Mouse (Mus musculus) embryonic facial prominence, embryonic 14.5 days (tissue): ENCODE data around the gene Ube4b. TPM values are rescaled to one million over a fixed set of nuclear protein-coding genes. Genes with fewer than 3 reads are reported as not detected.

ENCODE experiments used
- ATAC-seq: fragments of 200-750 bp; cut with Nextera tagmentation; 2 replicates; pipeline ENCODE4 v1.8.0; 2017; ENCODE audit warnings: low read depth, moderate number of reproducible peaks, moderate TSS enrichment
- DNase-seq: peaks from one replicate; pipeline ENCODE4 v3.0.0-alpha.2; 2015; ENCODE audit warnings: low spot score
- H3K27ac ChIP-seq: fragments of 300-500 bp; sonication (generic); replicated peaks from 2 replicates; pipeline ENCODE4 v1.5.1; 2014; ENCODE audit warnings: low read depth, mild to moderate bottlenecking, low read length, moderate library complexity
- H3K27me3 ChIP-seq: fragments of 300-500 bp; sonication (generic); replicated peaks from 2 replicates; pipeline ENCODE4 v1.6.1; 2014; ENCODE audit warnings: low read length; ENCODE audit not compliant: control insufficient read depth, insufficient read depth
- H3K36me3 ChIP-seq: fragments of 300-500 bp; sonication (generic); 2 replicates; pipeline ENCODE4 v1.6.1; 2014; ENCODE audit warnings: low read length, mixed read lengths; ENCODE audit not compliant: control insufficient read depth, insufficient read depth
- H3K4me1 ChIP-seq: fragments of 300-500 bp; sonication (generic); 2 replicates; pipeline ENCODE4 v1.6.1; 2014; ENCODE audit warnings: antibody characterized with exemption, low read length; ENCODE audit not compliant: control insufficient read depth, insufficient read depth
- H3K4me2 ChIP-seq: fragments of 300-500 bp; sonication (generic); 2 replicates; pipeline ENCODE4 v1.6.1; 2014; ENCODE audit warnings: low read depth, mild to moderate bottlenecking, low read length, moderate library complexity, mixed read lengths
- H3K4me3 ChIP-seq: fragments of 300-500 bp; sonication (generic); 2 replicates; pipeline ENCODE4 v1.5.1; 2014; ENCODE audit warnings: low read depth, mild to moderate bottlenecking, low read length
- H3K9ac ChIP-seq: fragments of 300-500 bp; sonication (generic); 2 replicates; pipeline ENCODE4 v1.6.1; 2014; ENCODE audit warnings: low read depth, mild to moderate bottlenecking, low read length, moderate library complexity, mixed read lengths
- H3K9me3 ChIP-seq: fragments of 300-500 bp; sonication (generic); 2 replicates; pipeline ENCODE4 v1.6.1; 2016; ENCODE audit warnings: low read length; ENCODE audit not compliant: control insufficient read depth
- WGBS: fragments of 180-500 bp; shearing (Covaris S2); extraction: QIAGEN DNeasy Blood & Tissue Kit; methylation state at CpG from one replicate; pipeline ENCODE4 v1.1.7; 2014; 5-methylcytosine and 5-hydroxymethylcytosine counted together
- polyA plus RNA-seq: library from polyadenylated mRNA; unstranded; fragments of >200 nt; fragmentation: Nextera tagmentation; extraction: Ambion mirVana; gene quantifications from 2 replicates; pipeline ENCODE4 v1.2.1, GENCODE M21; 2014

Ube4b gene
- polyA plus RNA-seq, 1 experiment from 2014 or later, result 43.7 TPM

- under 1% methylated on average over 53 of the region's 79 CpGs for WGBS
- DNase-seq (peak; percentile 97), ATAC-seq (peak; percentile 98)
- Histone ChIP-seq H3K4me3 (peak within 1 kb of the TSS; percentile 92), H3K36me3 (no peaks in the 10 kb centered on the region), H3K9ac (peak within 1 kb of the TSS; percentile 93), H3K9me3 (no peaks in the 10 kb centered on the region), H3K4me1 (peaks cover 17% of the 10 kb centered on the region), H3K4me2 (peak within 1 kb of the TSS; percentile 90), H3K27ac (peak within 1 kb of the TSS; percentile 96), H3K27me3 (no peaks in the 10 kb centered on the region)
These were observed 118.7 kb downstream of the Ube4b start, which contains the start of gene Kif1b for GRCm38 (mm10) chr4:149307596-149308490. Gene Kif1b (minus strand): TSS chr4:149307693.

GRCm38 (mm10) chr4:149306712-149307595 lies 119.6 kb downstream of the Ube4b start:
- H3K4me1 ChIP-seq, result peaks cover 17% of the 10 kb centered on the region
- H3K4me2 ChIP-seq, result peak overlapping the region; percentile 64
- peak overlapping the region; percentile 92 for H3K4me3 ChIP-seq
- peak overlapping the region; percentile 93 for H3K9ac ChIP-seq
- H3K27me3 ChIP-seq, result no peaks in the 10 kb centered on the region
- H3K9me3 ChIP-seq, result no peaks in the 10 kb centered on the region
- H3K27ac ChIP-seq, result peak overlapping the region; percentile 96
- 0% methylated on average over 19 of the region's 83 CpGs for WGBS
- ATAC-seq (peak; percentile 16), DNase-seq (peak; percentile 68)
- no peaks in the 10 kb centered on the region for H3K36me3 ChIP-seq

- H3K27me3 ChIP-seq, result no peaks in the 10 kb centered on the region
These were observed 120.5 kb downstream of the Ube4b start for GRCm38 (mm10) chr4:149305761-149306711.

GRCm38 (mm10) chr4:149304466-149304865 lies 122.1 kb downstream of the Ube4b start:
- no peak overlapping the region for H3K4me2 ChIP-seq
- ATAC-seq, result no peak

More at GRCm38 (mm10) chr4:149305761-149306711, 120.5 kb downstream of the Ube4b start:
- peak overlapping the region; percentile 64 for H3K4me2 ChIP-seq
- H3K4me1 ChIP-seq, result peaks cover 19% of the 10 kb centered on the region
- peak overlapping the region; percentile 93 for H3K9ac ChIP-seq
- DNase-seq (no peak), ATAC-seq (no peak)
- peak overlapping the region; percentile 92 for H3K4me3 ChIP-seq
- no peaks in the 10 kb centered on the region for H3K36me3 ChIP-seq
- H3K27ac ChIP-seq, result peak overlapping the region; percentile 96
- H3K9me3 ChIP-seq, result no peaks in the 10 kb centered on the region
- 36% methylated on average over 14 of the region's 14 CpGs for WGBS

GRCm38 (mm10) chr4:149303502-149303901 lies 123.0 kb downstream of the Ube4b start:
- Histone ChIP-seq H3K4me2 (no peak overlapping the region), H3K4me1 (peaks cover 19% of the 10 kb centered on the region), H3K9me3 (no peaks in the 10 kb centered on the region), H3K27ac (no peak overlapping the region), H3K4me3 (no peak overlapping the region), H3K36me3 (no peaks in the 10 kb centered on the region), H3K9ac (no peak overlapping the region), H3K27me3 (no peaks in the 10 kb centered on the region)
- WGBS, result 63% methylated on average over 5 of the region's 5 CpGs
- DNase-seq, result no peak
- no peak for ATAC-seq

More at GRCm38 (mm10) chr4:149304466-149304865, 122.1 kb downstream of the Ube4b start:
- H3K36me3 ChIP-seq, result no peaks in the 10 kb centered on the region
- no peak overlapping the region for H3K4me3 ChIP-seq
- WGBS, result 76% methylated on average over 1 of the region's 1 CpGs
- no peak for DNase-seq
- H3K4me1 ChIP-seq, result peaks cover 19% of the 10 kb centered on the region
- H3K9me3 ChIP-seq, result no peaks in the 10 kb centered on the region
- H3K9ac ChIP-seq, result no peak overlapping the region
- H3K27me3 ChIP-seq, result no peaks in the 10 kb centered on the region
- H3K27ac ChIP-seq, result no peak overlapping the region

- H3K4me1 ChIP-seq, result peaks cover 19% of the 10 kb centered on the region
- H3K36me3 ChIP-seq, result no peaks in the 10 kb centered on the region
- H3K27ac ChIP-seq, result no peak overlapping the region
- DNase-seq (no peak), ATAC-seq (no peak)
- H3K9me3 ChIP-seq, result no peaks in the 10 kb centered on the region
- no peaks in the 10 kb centered on the region for H3K27me3 ChIP-seq
- 69% methylated on average over 5 of the region's 5 CpGs for WGBS
- no peak overlapping the region for H3K4me2 ChIP-seq
- H3K4me3 ChIP-seq, result no peak overlapping the region
- H3K9ac ChIP-seq, result no peak overlapping the region
These were observed 123.8 kb downstream of the Ube4b start for GRCm38 (mm10) chr4:149302751-149303150.

GRCm38 (mm10) chr4:149302136-149302535 lies 124.4 kb downstream of the Ube4b start:
- H3K27me3 ChIP-seq, result no peaks in the 10 kb centered on the region
- 68% methylated on average over 3 of the region's 3 CpGs for WGBS
- H3K4me3 ChIP-seq, result no peak overlapping the region
- H3K4me1 ChIP-seq, result peaks cover 19% of the 10 kb centered on the region
- no peak overlapping the region for H3K27ac ChIP-seq
- no peak for ATAC-seq
- no peak overlapping the region for H3K9ac ChIP-seq
- H3K9me3 ChIP-seq, result no peaks in the 10 kb centered on the region
- no peak overlapping the region for H3K4me2 ChIP-seq
- DNase-seq, result no peak
- H3K36me3 ChIP-seq, result no peaks in the 10 kb centered on the region
